Mouse (Mus musculus) kidney, embryonic 15.5 days (tissue): ENCODE measurements around the gene Adap2. TPM values are rescaled to one million over a fixed set of nuclear protein-coding genes. Genes with fewer than 3 reads are reported as not detected.

Source experiments
- ATAC-seq: fragments of 200-750 bp; cut with Nextera tagmentation; replicated peaks from 2 replicates; pipeline ENCODE4 v1.8.0; 2017; ENCODE audit warnings: moderate TSS enrichment; ENCODE audit not compliant: low FRiP score
- H3K27ac ChIP-seq: fragments of 300-500 bp; sonication (generic); 2 replicates; pipeline ENCODE4 v1.5.1; 2015; ENCODE audit warnings: mild to moderate bottlenecking, inconsistent platforms
- H3K27me3 ChIP-seq: fragments of 300-500 bp; sonication (generic); 2 replicates; pipeline ENCODE4 v1.6.1; 2015; ENCODE audit warnings: inconsistent platforms
- H3K36me3 ChIP-seq: fragments of 300-500 bp; sonication (generic); 2 replicates; pipeline ENCODE4 v1.6.1; 2015; ENCODE audit warnings: inconsistent platforms
- H3K4me1 ChIP-seq: fragments of 300-500 bp; sonication (generic); 2 replicates; pipeline ENCODE4 v1.6.1; 2015; ENCODE audit warnings: inconsistent platforms
- H3K4me2 ChIP-seq: fragments of 300-500 bp; sonication (generic); 2 replicates; pipeline ENCODE4 v1.6.1; 2015; ENCODE audit warnings: moderate library complexity, mild to moderate bottlenecking, inconsistent platforms
- H3K4me3 ChIP-seq: fragments of 300-500 bp; sonication (generic); replicated peaks from 2 replicates; pipeline ENCODE4 v1.5.1; 2015; ENCODE audit warnings: mild to moderate bottlenecking, inconsistent platforms
- H3K9ac ChIP-seq: fragments of 300-500 bp; sonication (generic); 2 replicates; pipeline ENCODE4 v1.6.1; 2015; ENCODE audit warnings: mild to moderate bottlenecking, inconsistent platforms
- H3K9me3 ChIP-seq: fragments of 300-500 bp; sonication (generic); replicated peaks from 2 replicates; pipeline ENCODE4 v1.6.1; 2016; ENCODE audit warnings: inconsistent platforms
- WGBS: fragments of 180-500 bp; shearing (Covaris S2); methylation state at CpG from one replicate; pipeline ENCODE4 v1.1.7; 2015; ENCODE audit warnings: mixed read lengths; 5-methylcytosine and 5-hydroxymethylcytosine counted together
- polyA plus RNA-seq: library from polyadenylated mRNA; unstranded; fragments of >200 nt; fragmentation: Nextera tagmentation; extraction: Ambion mirVana; gene quantifications from 2 replicates; pipeline ENCODE4 v1.2.1, GENCODE M21; 2015

Adap2 gene
- 2.3 and 2.7 TPM in 2 replicates for polyA plus RNA-seq

- peak; percentile 96 for ATAC-seq
- H3K4me2 ChIP-seq = peak within 1 kb of the TSS; percentile 84
- H3K9ac ChIP-seq = peak within 1 kb of the TSS; percentile 41
- no peak within 1 kb of the TSS for H3K27ac ChIP-seq
- no peaks in the 10 kb centered on the region for H3K9me3 ChIP-seq
- H3K36me3 ChIP-seq = no peaks in the 10 kb centered on the region
- peak within 1 kb of the TSS; percentile 60 for H3K4me3 ChIP-seq
- 2% methylated on average over 42 of the region's 47 CpGs for WGBS
- H3K27me3 ChIP-seq = peaks cover 46% of the 10 kb centered on the region
- H3K4me1 ChIP-seq = peaks cover 8% of the 10 kb centered on the region; the same call in 1 of the 2 replicates
Observed at GRCm38 (mm10) chr11:80153857-80154495, at the start of gene Adap2. Gene Adap2 (plus strand): TSS chr11:80154105.

- Histone ChIP-seq H3K9ac (no peak overlapping the region), H3K9me3 (no peaks in the 10 kb centered on the region), H3K4me1 (no peaks in the 10 kb centered on the region), H3K27me3 (no peaks in the 10 kb centered on the region), H3K36me3 (peaks cover 85% of the 10 kb centered on the region), H3K27ac (no peak overlapping the region), H3K4me2 (no peak overlapping the region), H3K4me3 (no peak overlapping the region)
- 94% methylated on average over 1 of the region's 1 CpGs for WGBS
- no peak for ATAC-seq
Observed at GRCm38 (mm10) chr11:80104407-80104806, 49.5 kb upstream of the Adap2 start.

GRCm38 (mm10) chr11:80116411-80116810 is 37.5 kb upstream of the Adap2 start:
- Histone ChIP-seq H3K9me3 (no peaks in the 10 kb centered on the region), H3K36me3 (peaks cover 84% of the 10 kb centered on the region), H3K4me1 (no peaks in the 10 kb centered on the region), H3K27ac (no peak overlapping the region), H3K27me3 (no peaks in the 10 kb centered on the region), H3K4me3 (no peak overlapping the region), H3K9ac (no peak overlapping the region), H3K4me2 (no peak overlapping the region)
- WGBS = 85% methylated on average over 1 of the region's 1 CpGs
- ATAC-seq = no peak

- H3K27ac ChIP-seq = no peak overlapping the region
- no peak overlapping the region for H3K9ac ChIP-seq
- H3K4me2 ChIP-seq = no peak overlapping the region
- H3K27me3 ChIP-seq = no peaks in the 10 kb centered on the region
- H3K4me1 ChIP-seq = no peaks in the 10 kb centered on the region
- no peak overlapping the region for H3K4me3 ChIP-seq
- WGBS = 65% methylated on average over 1 of the region's 1 CpGs
- no peaks in the 10 kb centered on the region for H3K9me3 ChIP-seq
- no peak for ATAC-seq
- H3K36me3 ChIP-seq = peaks cover 84% of the 10 kb centered on the region
Observed at GRCm38 (mm10) chr11:80132050-80132449, 21.9 kb upstream of the Adap2 start.

- H3K27me3 ChIP-seq = no peaks in the 10 kb centered on the region
- no peak overlapping the region for H3K27ac ChIP-seq
- no peaks in the 10 kb centered on the region for H3K9me3 ChIP-seq
- 83% methylated on average over 4 of the region's 4 CpGs for WGBS
- no peak for ATAC-seq
- H3K36me3 ChIP-seq = peaks cover 82% of the 10 kb centered on the region
- H3K4me1 ChIP-seq = no peaks in the 10 kb centered on the region
- H3K4me2 ChIP-seq = no peak overlapping the region
- no peak overlapping the region for H3K9ac ChIP-seq
- H3K4me3 ChIP-seq = no peak overlapping the region
Observed at GRCm38 (mm10) chr11:80134744-80135143, 19.2 kb upstream of the Adap2 start.

GRCm38 (mm10) chr11:80135954-80136683 is 17.8 kb upstream of the Adap2 start:
- H3K36me3 ChIP-seq = peaks cover 77% of the 10 kb centered on the region
- H3K9ac ChIP-seq = no peak overlapping the region
- H3K4me1 ChIP-seq = peaks cover 3% of the 10 kb centered on the region; the same call in 1 of the 2 replicates
- no peak overlapping the region for H3K4me3 ChIP-seq
- no peak overlapping the region for H3K4me2 ChIP-seq
- no peak overlapping the region for H3K27ac ChIP-seq
- WGBS = 92% methylated on average over 11 of the region's 11 CpGs
- H3K9me3 ChIP-seq = no peaks in the 10 kb centered on the region
- H3K27me3 ChIP-seq = no peaks in the 10 kb centered on the region
- ATAC-seq = no peak

- WGBS = 87% methylated on average over 13 of the region's 13 CpGs
- no peak for ATAC-seq
- no peak overlapping the region for H3K27ac ChIP-seq
- no peaks in the 10 kb centered on the region for H3K27me3 ChIP-seq
- no peak overlapping the region for H3K9ac ChIP-seq
- peaks cover 72% of the 10 kb centered on the region for H3K36me3 ChIP-seq
- no peak overlapping the region for H3K4me3 ChIP-seq
- H3K9me3 ChIP-seq = no peaks in the 10 kb centered on the region
- H3K4me2 ChIP-seq = no peak overlapping the region
- peaks cover 4% of the 10 kb centered on the region; the same call in 1 of the 2 replicates for H3K4me1 ChIP-seq
Observed at GRCm38 (mm10) chr11:80136786-80137185, 17.1 kb upstream of the Adap2 start.

GRCm38 (mm10) chr11:80137773-80138172 is 16.1 kb upstream of the Adap2 start:
- 86% methylated on average over 5 of the region's 5 CpGs for WGBS
- Histone ChIP-seq H3K36me3 (peaks cover 62% of the 10 kb centered on the region), H3K4me3 (no peak overlapping the region), H3K27me3 (no peaks in the 10 kb centered on the region), H3K27ac (no peak overlapping the region), H3K4me2 (no peak overlapping the region), H3K4me1 (peaks cover 8% of the 10 kb centered on the region), H3K9me3 (no peaks in the 10 kb centered on the region), H3K9ac (no peak overlapping the region)
- ATAC-seq = no peak

GRCm38 (mm10) chr11:80141825-80142521 is 11.9 kb upstream of the Adap2 start, which contains the start of gene Tefm:
Gene Tefm (minus strand): TSS chr11:80142175.
- ATAC-seq = peak; percentile 91
- H3K9me3 ChIP-seq = no peaks in the 10 kb centered on the region
- H3K4me2 ChIP-seq = peak within 1 kb of the TSS; percentile 78
- WGBS = under 1% methylated on average over 40 of the region's 40 CpGs
- no peaks in the 10 kb centered on the region for H3K27me3 ChIP-seq
- H3K4me1 ChIP-seq = peaks cover 17% of the 10 kb centered on the region
- peaks cover 28% of the 10 kb centered on the region for H3K36me3 ChIP-seq
- H3K4me3 ChIP-seq = peak within 1 kb of the TSS; percentile 94
- H3K9ac ChIP-seq = peak within 1 kb of the TSS; percentile 85
- H3K27ac ChIP-seq = peak within 1 kb of the TSS; percentile 96

GRCm38 (mm10) chr11:80142872-80143271 is 11.0 kb upstream of the Adap2 start:
- Histone ChIP-seq H3K9me3 (no peaks in the 10 kb centered on the region), H3K27ac (no peak overlapping the region), H3K4me1 (peaks cover 17% of the 10 kb centered on the region), H3K9ac (peak overlapping the region; percentile 85), H3K36me3 (peaks cover 24% of the 10 kb centered on the region), H3K4me2 (peak overlapping the region; percentile 78), H3K4me3 (peak overlapping the region; percentile 94), H3K27me3 (no peaks in the 10 kb centered on the region)
- WGBS = 44% methylated on average over 8 of the region's 8 CpGs
- no peak for ATAC-seq

GRCm38 (mm10) chr11:80145787-80146275 is 8.1 kb upstream of the Adap2 start:
- Histone ChIP-seq H3K4me3 (no peak overlapping the region), H3K4me1 (peaks cover 17% of the 10 kb centered on the region), H3K4me2 (0 out of 2 replicates have a peak overlapping the region, but pooled peaks have one; percentile 32), H3K27me3 (no peaks in the 10 kb centered on the region), H3K9ac (no peak overlapping the region), H3K27ac (peak overlapping the region; percentile 75), H3K36me3 (no peaks in the 10 kb centered on the region), H3K9me3 (no peaks in the 10 kb centered on the region)
- WGBS = 29% methylated on average over 10 of the region's 10 CpGs
- ATAC-seq = no peak; the same call in 1 of the 2 replicates

- no peak for ATAC-seq
- H3K9ac ChIP-seq = no peak overlapping the region
Observed at GRCm38 (mm10) chr11:80147748-80148147, 6.2 kb upstream of the Adap2 start.

More at GRCm38 (mm10) chr11:80147748-80148147, 6.2 kb upstream of the Adap2 start:
- Histone ChIP-seq H3K27me3 (peaks cover 9% of the 10 kb centered on the region; the same call in 1 of the 2 replicates), H3K4me2 (no peak overlapping the region), H3K9me3 (no peaks in the 10 kb centered on the region), H3K36me3 (no peaks in the 10 kb centered on the region), H3K27ac (no peak overlapping the region), H3K4me3 (no peak overlapping the region), H3K4me1 (peaks cover 9% of the 10 kb centered on the region)
- 78% methylated on average over 6 of the region's 6 CpGs for WGBS
